Mouse (Mus musculus) macrophage (primary cell): ENCODE results near the gene Nfix. TPM values are rescaled to one million over a fixed set of nuclear protein-coding genes. Genes with fewer than 3 reads are reported as not detected.

Experiments used
- H3K27ac ChIP-seq: fragments of 350-480 bp; formaldehyde crosslinking; 2 replicates; pipeline ENCODE4 v1.9.0; 2021
- H3K36me3 ChIP-seq: fragments of 350-480 bp; formaldehyde crosslinking; 2 replicates; pipeline ENCODE4 v1.9.0; 2021; ENCODE audit errors: inconsistent target
- H3K4me3 ChIP-seq: fragments of 350-480 bp; formaldehyde crosslinking; 2 replicates; pipeline ENCODE4 v1.9.0; 2021; ENCODE audit errors: inconsistent target
- H3K79me2 ChIP-seq: fragments of 350-480 bp; formaldehyde crosslinking; 2 replicates; pipeline ENCODE4 v1.9.0; 2021; ENCODE audit errors: inconsistent target
- WGBS: methylation state at CpG from one replicate; pipeline ENCODE4 v1.1.7; 2026; ENCODE audit warnings: inconsistent platforms; ENCODE audit not compliant: missing documents; 5-methylcytosine and 5-hydroxymethylcytosine counted together
- polyA plus RNA-seq: library from polyadenylated mRNA; stranded (reverse); fragments of 250-400 nt; gene quantifications from 3 replicates; pipeline ENCODE4 v1.2.4, GENCODE M21; 2018; ENCODE audit warnings: inconsistent platforms

Gene Nfix
- polyA plus RNA-seq, 1 experiment from 2014 or later, result 4.3 TPM

DNA sequence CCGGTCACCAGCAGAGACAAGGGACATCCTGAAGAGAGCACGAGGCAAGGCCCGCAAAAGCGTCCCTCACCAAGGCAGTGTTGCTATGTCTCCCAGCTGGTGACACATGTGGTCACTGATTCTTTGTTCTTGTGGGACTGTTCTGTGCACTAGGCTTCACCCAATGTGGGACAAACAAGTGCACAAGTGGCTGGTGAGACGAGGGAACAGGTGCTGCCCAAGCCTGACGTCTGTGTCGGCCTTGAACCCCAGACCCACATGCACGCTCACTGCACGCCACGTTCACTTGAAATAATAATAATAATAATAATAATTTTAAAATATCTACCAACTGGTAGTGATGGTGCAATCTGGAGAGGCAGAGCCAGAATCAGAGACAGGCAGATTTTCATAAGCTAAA, 40.4 kb downstream of the Nfix start:
- H3K36me3 ChIP-seq, result no peaks in the 10 kb centered on the region
- WGBS, result 91% methylated on average over 10 of the region's 10 CpGs

DNA sequence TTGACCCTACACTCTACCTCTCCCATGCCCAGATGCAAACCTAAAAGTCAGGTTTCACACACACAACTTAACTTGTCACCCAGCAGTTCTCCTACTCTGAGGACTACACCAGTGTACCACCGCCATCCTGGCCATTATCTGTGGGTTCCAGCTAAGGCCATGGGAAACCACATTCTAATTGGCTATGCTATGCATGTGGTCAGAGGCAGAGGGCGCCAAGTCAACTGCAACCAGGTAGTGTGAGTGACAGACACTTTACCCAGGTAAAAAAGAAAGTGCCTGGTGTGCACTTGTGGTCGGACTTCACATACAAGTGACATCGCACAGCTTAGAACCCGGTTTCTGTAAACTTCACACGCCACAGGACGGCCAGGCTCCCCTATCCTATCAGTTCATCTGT, 41.0 kb downstream of the Nfix start:
- 56% methylated on average over 7 of the region's 7 CpGs for WGBS
- Histone ChIP-seq H3K36me3 (no peaks in the 10 kb centered on the region), H3K4me3 (no peak overlapping the region), H3K27ac (no peak overlapping the region), H3K79me2 (no peaks in the 10 kb centered on the region)

More for the DNA sequence above, 40.4 kb downstream of the Nfix start:
- no peaks in the 10 kb centered on the region for H3K79me2 ChIP-seq
- H3K27ac ChIP-seq, result no peak overlapping the region
- no peak overlapping the region for H3K4me3 ChIP-seq

DNA sequence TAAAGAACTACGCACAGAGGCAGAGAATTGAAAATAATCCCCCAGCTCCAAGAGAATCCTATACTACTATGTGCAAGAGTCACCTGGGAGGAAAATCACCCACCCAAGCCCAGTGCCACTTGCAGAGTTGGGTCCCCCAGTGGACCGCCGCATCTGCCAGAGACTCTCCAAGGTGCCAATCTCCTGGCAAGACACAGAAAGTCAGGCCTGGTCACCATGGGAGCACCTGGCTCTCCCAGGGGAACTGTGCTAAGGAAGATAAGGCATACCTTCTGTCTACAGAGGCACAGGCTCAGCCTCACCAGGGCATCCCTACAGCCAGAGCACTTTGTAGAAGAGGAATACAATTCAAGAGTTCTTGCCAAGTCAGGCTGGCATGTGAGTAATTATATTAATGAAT, 41.8 kb downstream of the Nfix start:
- Histone ChIP-seq H3K27ac (no peak overlapping the region), H3K4me3 (no peak overlapping the region), H3K79me2 (no peaks in the 10 kb centered on the region), H3K36me3 (no peaks in the 10 kb centered on the region)
- 90% methylated on average over 3 of the region's 3 CpGs for WGBS

DNA sequence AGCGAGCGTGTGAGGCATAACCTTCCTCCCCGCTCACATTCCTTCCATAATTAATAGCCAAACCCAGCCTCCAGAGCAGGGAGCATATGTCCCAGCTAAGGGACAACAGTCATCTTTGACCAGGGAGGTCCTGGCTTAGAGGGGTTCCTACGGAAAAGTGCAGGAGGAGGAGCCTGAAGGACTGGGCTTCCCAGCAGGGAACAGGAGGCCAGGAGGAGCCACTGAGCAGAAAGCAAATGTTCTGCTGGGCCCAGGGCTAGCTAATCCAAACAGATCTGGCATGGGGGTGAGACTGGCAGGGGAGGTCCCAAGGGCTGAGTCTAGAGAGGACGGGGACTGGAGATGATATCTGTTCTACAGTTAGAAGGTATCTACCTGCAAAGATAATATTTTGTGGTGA, 42.6 kb downstream of the Nfix start:
- Histone ChIP-seq H3K36me3 (no peaks in the 10 kb centered on the region), H3K79me2 (no peaks in the 10 kb centered on the region), H3K27ac (no peak overlapping the region), H3K4me3 (no peak overlapping the region)
- WGBS, result 94% methylated on average over 5 of the region's 5 CpGs

DNA sequence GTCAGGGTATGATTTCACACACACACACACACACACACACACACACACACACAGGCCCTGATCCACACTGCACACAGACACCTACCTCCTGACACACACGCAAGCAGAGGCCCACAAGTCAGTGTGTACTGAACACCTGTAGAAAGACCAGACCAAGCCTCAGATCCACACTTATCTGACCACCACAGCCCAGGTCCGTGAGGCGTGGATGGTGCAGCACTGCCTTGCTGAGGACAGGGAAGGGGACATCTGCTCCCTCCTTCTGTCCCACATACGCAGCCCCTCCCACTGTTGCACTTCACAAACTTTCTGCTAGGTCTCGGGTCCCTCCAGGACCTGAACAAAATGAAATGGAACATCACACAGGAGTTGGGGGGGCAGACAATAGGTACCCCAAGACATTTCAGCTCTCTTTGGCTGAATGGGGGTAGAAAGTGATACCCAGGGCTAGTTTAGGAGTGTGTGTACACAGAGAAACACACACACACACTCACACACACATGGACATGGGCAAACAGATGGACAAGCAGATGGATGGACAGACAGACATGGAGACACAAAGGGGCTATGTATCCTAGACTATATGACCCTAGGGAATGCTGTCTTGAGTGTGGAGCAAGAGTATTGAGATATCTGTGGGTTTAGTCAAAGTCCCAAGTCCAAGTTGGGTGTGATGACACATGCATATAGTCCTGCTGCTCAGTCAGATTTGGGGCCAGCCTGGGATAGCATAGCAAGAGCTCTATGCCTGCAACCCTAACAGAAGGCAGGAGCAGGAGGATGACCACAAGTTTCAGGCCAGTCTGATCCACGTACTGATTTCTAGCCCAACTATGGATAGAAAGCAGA, 47.2 kb downstream of the Nfix start:
- H3K79me2 ChIP-seq, result no peaks in the 10 kb centered on the region
- WGBS, result 94% methylated on average over 6 of the region's 6 CpGs
- no peaks in the 10 kb centered on the region for H3K36me3 ChIP-seq
- no peak overlapping the region for H3K4me3 ChIP-seq
- no peak overlapping the region for H3K27ac ChIP-seq

DNA sequence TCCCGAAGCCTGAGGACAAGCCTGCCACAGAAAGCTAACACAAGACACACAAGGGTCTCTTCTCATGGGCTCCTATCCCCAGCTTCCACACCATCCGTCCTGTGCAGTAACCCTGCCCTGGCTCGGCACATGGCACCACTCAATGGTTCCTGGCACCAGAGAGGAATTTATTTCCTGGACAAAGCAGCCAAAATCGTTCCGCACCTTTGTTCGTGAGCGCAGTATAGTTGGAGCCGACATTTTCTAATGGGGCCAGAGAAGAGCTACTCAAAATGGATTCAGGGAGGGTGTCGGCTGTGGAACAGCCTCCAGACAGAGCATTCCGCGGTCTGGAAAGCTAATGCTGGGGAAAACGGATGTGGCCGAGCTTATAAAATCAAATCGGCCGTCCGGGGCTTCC, 50.6 kb downstream of the Nfix start:
- 90% methylated on average over 10 of the region's 16 CpGs for WGBS
- H3K36me3 ChIP-seq, result no peaks in the 10 kb centered on the region
- H3K27ac ChIP-seq, result no peak overlapping the region
- no peak overlapping the region for H3K4me3 ChIP-seq
- H3K79me2 ChIP-seq, result no peaks in the 10 kb centered on the region

DNA sequence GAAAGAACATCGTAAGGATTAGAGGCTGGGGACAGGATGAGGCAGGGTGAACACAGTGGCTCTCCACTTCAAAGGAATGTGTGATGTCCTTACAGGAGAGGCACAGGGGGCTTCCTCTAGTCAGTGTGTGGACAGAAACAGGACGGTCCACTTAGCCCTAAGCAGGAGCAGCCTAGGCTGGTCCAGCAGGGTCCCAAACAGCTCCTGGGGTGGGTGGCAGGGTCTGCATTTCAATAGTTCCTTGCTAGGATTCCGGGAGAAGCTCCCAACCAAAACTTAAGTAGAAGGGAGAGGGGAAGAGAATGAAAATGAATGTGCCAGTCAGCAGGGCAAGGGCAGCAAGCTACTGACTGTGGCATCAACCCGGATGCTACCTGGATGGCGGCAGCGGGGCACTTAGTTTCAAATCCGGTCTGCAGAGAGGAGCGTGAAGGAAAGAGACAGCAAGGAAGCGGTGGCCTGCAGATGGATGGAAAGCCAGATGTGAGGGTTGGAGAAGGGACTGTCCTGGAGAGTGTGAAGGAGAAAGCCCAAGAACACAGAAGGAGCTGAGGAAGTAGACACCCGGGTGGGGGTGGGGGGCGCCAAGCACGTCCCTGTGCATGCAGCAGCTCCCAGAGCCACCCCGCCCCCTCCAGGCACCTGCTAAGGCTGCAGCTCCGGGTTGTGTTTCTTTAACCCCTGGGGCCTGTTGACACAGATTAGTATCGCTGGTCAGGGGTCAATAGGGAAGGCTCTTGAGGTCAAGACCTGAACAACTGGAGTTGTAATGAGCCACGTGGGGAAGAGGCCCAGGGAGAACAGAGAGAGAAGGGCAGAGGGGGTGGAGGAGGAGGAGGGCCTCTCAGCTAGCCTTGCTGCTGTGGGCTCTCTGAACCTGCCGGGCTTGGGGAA, 54.9 kb downstream of the Nfix start:
- no peak overlapping the region for H3K27ac ChIP-seq
- no peaks in the 10 kb centered on the region for H3K36me3 ChIP-seq
- no peaks in the 10 kb centered on the region for H3K79me2 ChIP-seq
- WGBS, result 55% methylated on average over 16 of the region's 17 CpGs
- H3K4me3 ChIP-seq, result no peak overlapping the region

DNA sequence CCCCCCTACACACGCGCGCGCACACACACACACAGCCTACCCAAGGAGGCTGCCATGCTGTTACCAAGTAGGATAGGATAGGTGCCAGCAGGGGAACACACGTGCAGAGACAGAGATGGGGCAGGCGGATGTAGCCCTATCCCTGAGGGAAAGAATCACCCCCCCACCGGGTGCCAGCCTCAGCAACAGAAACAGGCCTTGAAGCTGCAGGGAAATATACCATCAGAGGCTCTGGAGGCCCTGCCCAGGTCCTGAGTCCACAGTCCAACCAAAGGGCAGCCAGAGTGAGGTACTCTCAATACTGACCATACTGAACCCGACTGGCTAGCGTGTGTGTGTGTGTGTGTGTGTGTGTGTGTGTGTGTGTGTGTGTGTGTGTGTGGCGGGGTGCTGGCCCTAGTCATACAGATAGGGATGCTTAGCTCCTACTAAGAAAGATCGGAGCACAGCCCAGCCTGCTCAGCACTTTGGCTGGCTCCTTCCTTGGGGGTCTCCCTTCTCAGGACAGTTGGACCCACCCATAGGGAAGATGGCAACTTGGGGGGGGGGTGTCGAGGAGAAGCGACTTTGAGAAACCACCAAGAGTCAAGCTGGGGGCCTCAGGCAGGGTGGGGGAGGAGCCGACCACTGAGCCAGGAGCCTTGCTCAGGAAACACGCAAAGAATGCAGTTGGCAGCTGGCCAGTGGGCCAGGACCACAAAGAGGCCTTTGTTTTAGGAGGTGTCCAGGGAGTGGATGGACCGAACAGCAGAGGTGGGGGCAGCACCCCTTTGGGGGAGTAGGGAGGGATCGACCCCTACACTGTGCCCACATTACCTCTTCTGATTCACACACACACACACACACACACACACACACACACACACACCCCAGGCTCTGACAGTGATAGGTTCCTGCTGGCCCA, 56.4 kb downstream of the Nfix start:
- 59% methylated on average over 17 of the region's 17 CpGs for WGBS
- Histone ChIP-seq H3K27ac (no peak overlapping the region), H3K79me2 (no peaks in the 10 kb centered on the region)

DNA sequence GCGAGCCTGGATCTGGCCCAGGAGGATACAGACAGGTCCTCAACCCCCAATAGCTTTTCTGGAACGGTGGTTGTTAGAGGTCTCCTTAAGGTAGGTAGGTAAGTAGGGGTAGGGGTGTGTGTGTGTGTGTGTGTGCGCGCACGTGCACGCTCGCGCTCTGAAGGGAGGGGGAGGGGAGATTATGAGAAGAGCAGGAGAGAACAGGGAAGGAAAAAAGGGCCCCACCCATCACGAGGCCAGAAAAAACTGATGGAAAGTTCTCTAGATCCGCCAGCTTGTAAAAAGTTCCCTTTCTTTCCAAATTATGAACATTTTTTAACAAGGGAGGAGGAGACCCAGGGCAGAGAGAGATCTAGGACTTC, 57.1 kb downstream of the Nfix start:
- 89% methylated on average over 10 of the region's 10 CpGs for WGBS
- Histone ChIP-seq H3K36me3 (no peaks in the 10 kb centered on the region), H3K27ac (no peak overlapping the region), H3K79me2 (no peaks in the 10 kb centered on the region), H3K4me3 (no peak overlapping the region)

More for the DNA sequence above, 56.4 kb downstream of the Nfix start:
- Histone ChIP-seq H3K36me3 (no peaks in the 10 kb centered on the region), H3K4me3 (no peak overlapping the region)

DNA sequence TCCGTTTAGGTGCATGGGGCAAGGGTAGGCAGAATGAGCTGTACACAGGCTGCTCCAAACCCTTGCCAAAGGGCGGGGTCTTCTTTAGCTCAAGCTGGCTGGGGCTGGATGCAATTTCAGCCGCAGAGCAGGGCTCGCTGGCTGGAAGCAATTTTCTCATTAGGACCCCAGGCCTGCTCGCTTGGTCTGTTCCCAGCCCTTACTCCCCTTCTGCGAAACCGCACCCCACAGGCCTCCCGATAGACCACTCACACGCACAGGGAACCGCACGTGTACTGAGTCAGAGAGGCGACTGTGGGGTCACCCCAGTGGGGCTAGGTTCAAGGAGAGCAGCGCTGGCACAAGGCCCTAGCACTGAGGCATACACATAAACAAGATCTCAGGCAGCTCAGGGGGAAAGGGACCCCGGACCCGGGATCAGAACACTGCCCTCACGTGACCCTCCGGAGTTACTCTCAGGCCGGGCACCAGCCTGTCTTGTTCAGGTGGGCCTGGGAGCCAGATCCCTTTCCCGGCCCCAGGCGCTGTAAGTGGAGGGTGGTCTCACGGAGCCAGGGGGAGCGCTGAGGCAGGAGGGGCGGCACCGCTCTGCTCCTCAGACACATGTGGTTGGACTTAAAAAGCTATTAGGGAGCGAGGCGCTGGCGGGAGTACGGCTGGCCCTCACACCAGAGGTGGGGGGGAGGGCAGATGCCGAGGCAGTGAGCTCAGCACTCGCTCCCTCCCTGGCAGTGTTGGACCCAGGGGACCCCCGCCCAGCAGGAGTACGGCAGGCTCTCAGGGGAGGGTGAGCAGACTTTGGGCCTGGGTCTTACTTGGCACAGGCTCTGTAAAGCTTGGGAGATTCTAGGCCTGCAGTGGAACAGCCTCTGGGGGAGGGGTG, 57.7 kb downstream of the Nfix start:
- Histone ChIP-seq H3K27ac (no peak overlapping the region), H3K79me2 (no peaks in the 10 kb centered on the region), H3K36me3 (no peaks in the 10 kb centered on the region), H3K4me3 (no peak overlapping the region)
- WGBS, result 94% methylated on average over 30 of the region's 32 CpGs

DNA sequence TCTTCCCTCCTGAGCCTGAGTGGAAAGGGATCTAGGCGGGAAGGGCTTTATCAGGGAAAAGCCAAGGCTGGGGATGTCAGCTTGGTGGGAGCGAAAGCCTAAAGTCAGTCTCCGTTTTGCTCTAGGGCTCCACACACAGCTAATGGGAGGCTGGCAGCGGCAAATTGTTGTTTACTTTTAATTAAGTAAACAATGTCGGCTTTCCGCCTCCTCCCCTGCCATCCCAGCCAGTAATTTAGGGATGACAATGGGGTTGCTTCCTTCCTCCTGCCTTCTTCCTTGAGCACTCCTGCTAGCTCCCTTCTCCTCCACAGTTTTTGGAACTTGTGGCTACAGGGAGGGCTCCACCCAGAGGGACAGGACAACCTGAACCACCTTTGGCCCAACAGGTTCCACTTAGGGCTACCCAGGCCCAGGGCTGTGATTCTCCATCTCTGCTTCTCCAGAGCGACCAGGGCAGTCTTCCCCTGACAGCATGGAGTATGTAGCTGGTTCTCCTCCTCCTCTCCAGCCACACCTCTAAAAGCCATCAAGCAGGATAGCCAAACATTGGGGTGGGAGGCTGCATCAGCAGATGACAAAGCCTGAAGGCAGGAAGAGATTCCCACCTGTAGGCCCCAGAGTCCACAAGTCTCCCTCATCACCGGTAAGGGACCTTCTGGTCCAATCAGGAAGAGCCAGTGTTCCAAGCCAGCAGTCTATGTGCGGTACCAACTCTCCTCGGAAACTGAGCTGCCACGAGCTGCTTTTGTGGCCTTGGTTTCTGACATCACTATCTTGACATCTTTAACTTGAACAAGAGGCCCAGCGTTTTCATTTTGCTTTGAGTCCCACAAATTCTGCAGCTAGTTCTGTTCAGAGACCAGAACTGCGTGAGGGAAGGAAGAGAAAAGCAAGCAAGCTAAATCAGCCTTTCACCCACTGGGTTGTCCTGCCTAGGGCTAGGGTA, 59.0 kb downstream of the Nfix start:
- Histone ChIP-seq H3K4me3 (no peak overlapping the region), H3K36me3 (no peaks in the 10 kb centered on the region), H3K27ac (no peak overlapping the region), H3K79me2 (no peaks in the 10 kb centered on the region)
- WGBS, result 88% methylated on average over 13 of the region's 13 CpGs

DNA sequence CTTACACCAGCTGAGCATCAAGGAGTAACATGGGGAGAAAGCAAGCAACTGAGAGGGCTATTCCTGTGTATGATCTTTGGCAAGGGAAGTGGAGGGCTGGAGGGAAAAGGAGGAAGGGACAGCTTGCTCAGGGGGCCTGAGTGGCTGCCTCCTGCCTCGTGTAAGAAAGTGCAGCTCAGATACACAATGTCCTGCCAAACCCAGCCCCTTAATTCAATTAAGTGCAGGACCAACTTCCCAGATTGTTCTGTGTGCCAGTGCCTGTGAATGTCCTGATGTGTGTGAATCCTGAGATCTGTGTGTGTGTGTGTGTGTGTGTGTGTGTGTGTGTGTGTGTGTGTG, 60.8 kb downstream of the Nfix start:
- Histone ChIP-seq H3K79me2 (no peaks in the 10 kb centered on the region), H3K36me3 (no peaks in the 10 kb centered on the region), H3K4me3 (no peak overlapping the region), H3K27ac (no peak overlapping the region)
- 36% methylated on average over 1 of the region's 1 CpGs for WGBS
